7 mouse cellular contexts compared by ENCODE assay signal in genomic region chr1:134086811-134087398, GRCm38 (mm10). TPM values are rescaled to one million over a fixed set of nuclear protein-coding genes. Genes with fewer than 3 reads are reported as not detected.
DNase-seq lines count a peak whose midpoint lies in the region; ATAC-seq lines count a peak whose summit lies in the region.

No protein-coding gene starts in this region.

- H3K36me3 ChIP-seq in embryonic facial prominence, embryonic 10.5 days (replicated peaks) = no peaks in the 10 kb centered on the region
- no peaks in the 10 kb centered on the region for H3K36me3 ChIP-seq in limb, embryonic 15.5 days
- no peaks in the 10 kb centered on the region for H3K36me3 ChIP-seq in midbrain, embryonic 16.5 days (ENCODE audit: control insufficient read depth, insufficient read depth, low read length)

- peak; percentile 20; the same call in 1 of the 2 replicates for ATAC-seq in limb, embryonic 15.5 days (ENCODE audit: insufficient number of reproducible peaks, low FRiP score, low TSS enrichment, low read depth)
- no peak for ATAC-seq in midbrain, embryonic 16.5 days

- H3K27ac ChIP-seq in embryonic facial prominence, embryonic 10.5 days (replicated peaks) = peak overlapping the region; percentile 77
- peak overlapping the region; percentile 4; the same call in 1 of the 2 replicates for H3K27ac ChIP-seq in limb, embryonic 15.5 days
- H3K27ac ChIP-seq in midbrain, embryonic 16.5 days (ENCODE audit: low read length) = no peak overlapping the region

- H3K9ac ChIP-seq in limb, embryonic 15.5 days = no peak overlapping the region
- peak overlapping the region; percentile 4; the same call in 1 of the 2 replicates for H3K9ac ChIP-seq in midbrain, embryonic 16.5 days (ENCODE audit: low read depth, low read length)

- WGBS in embryonic facial prominence, embryonic 10.5 days = 51% methylated on average over 16 of the region's 16 CpGs
- WGBS in limb, embryonic 15.5 days = 48% methylated on average over 16 of the region's 16 CpGs
- WGBS in midbrain, embryonic 16.5 days = 36% methylated on average over 16 of the region's 16 CpGs

- intact Hi-C loops in heart, postnatal 10 days (cut with DNase I) = no loop called here

- no peak overlapping the region for H3K4me2 ChIP-seq in limb, embryonic 15.5 days
- H3K4me2 ChIP-seq in midbrain, embryonic 16.5 days (ENCODE audit: low read length) = no peak overlapping the region

- H3K27me3 ChIP-seq in embryonic facial prominence, embryonic 10.5 days (replicated peaks; ENCODE audit: low read depth, poor library complexity, severe bottlenecking) = peaks cover 8% of the 10 kb centered on the region; the same call in 1 of the 2 replicates
- no peaks in the 10 kb centered on the region for H3K27me3 ChIP-seq in limb, embryonic 15.5 days
- no peaks in the 10 kb centered on the region; the same call in 1 of the 2 replicates for H3K27me3 ChIP-seq in midbrain, embryonic 16.5 days (ENCODE audit: control insufficient read depth, insufficient read depth, low read depth, low read length)

- peak overlapping the region; percentile 6; the same call in 1 of the 2 replicates for H3K4me3 ChIP-seq in embryonic facial prominence, embryonic 10.5 days
- no peak overlapping the region for H3K4me3 ChIP-seq in limb, embryonic 15.5 days
- H3K4me3 ChIP-seq in midbrain, embryonic 16.5 days (ENCODE audit: low read depth, low read length) = no peak overlapping the region

- peak; percentile 76 for DNase-seq in brain, adult 2 months (ENCODE audit: low read depth, low spot score)
- no peak for DNase-seq in embryonic facial prominence, embryonic 10.5 days (ENCODE audit: low spot score)
- peak; percentile 68 to 69 for DNase-seq in heart, postnatal 10 days
- DNase-seq in urinary bladder, postnatal 25 days (ENCODE audit: low spot score) = no peak
- no peak for DNase-seq in layer of hippocampus, adult 18-20 months (ENCODE audit: low spot score in 2 of 2)

- peaks cover 31% of the 10 kb centered on the region for H3K4me1 ChIP-seq in embryonic facial prominence, embryonic 10.5 days
- H3K4me1 ChIP-seq in limb, embryonic 15.5 days = peaks cover 44% of the 10 kb centered on the region
- H3K4me1 ChIP-seq in midbrain, embryonic 16.5 days (ENCODE audit: control insufficient read depth, insufficient read depth, low read length) = peaks cover 6% of the 10 kb centered on the region; the same call in 1 of the 2 replicates

- H3K9me3 ChIP-seq in embryonic facial prominence, embryonic 10.5 days = no peaks in the 10 kb centered on the region
- H3K9me3 ChIP-seq in limb, embryonic 15.5 days = no peaks in the 10 kb centered on the region
- H3K9me3 ChIP-seq in midbrain, embryonic 16.5 days (replicated peaks; ENCODE audit: control insufficient read depth, low read length, poor library complexity, severe bottlenecking) = no peaks in the 10 kb centered on the region

RNA-seq across cellular contexts. Expression of gene Btg2, which starts 8.0 kb away (rescaled TPM):
- 32.5 and 40.4 TPM in 2 replicates for polyA plus RNA-seq in embryonic facial prominence, embryonic 10.5 days (2016; fragmentation: Nextera tagmentation; extraction: Ambion mirVana)
- 10 to 100 TPM; 30.3 to 32.9 TPM for total RNA-seq in heart, postnatal 10 days (2021)
- polyA plus RNA-seq in limb, embryonic 15.5 days (2015; fragmentation: Nextera tagmentation; extraction: Ambion mirVana) = 30.9 and 35.1 TPM in 2 replicates
- polyA plus RNA-seq in midbrain, embryonic 16.5 days (2015; fragmentation: Nextera tagmentation; extraction: Ambion mirVana) = 27.2 and 34.9 TPM in 2 replicates
- 10 to 100 TPM; 16.6 to 24.9 TPM for total RNA-seq in layer of hippocampus, adult 18-20 months (2021)

RNA-seq across cellular contexts. Expression of gene Chit1, which starts 24.1 kb away (rescaled TPM):
- polyA plus RNA-seq in embryonic facial prominence, embryonic 10.5 days (2016; fragmentation: Nextera tagmentation; extraction: Ambion mirVana) = 0.09 TPM in 1 of 2 replicates, not detected in the other
- not detected for total RNA-seq in heart, postnatal 10 days (2021)
- polyA plus RNA-seq in limb, embryonic 15.5 days (2015; fragmentation: Nextera tagmentation; extraction: Ambion mirVana) = 0.50 and 0.59 TPM in 2 replicates
- 0.21 TPM in 1 of 2 replicates, not detected in the other for polyA plus RNA-seq in midbrain, embryonic 16.5 days (2015; fragmentation: Nextera tagmentation; extraction: Ambion mirVana)
- total RNA-seq in layer of hippocampus, adult 18-20 months (2021) = under 1 TPM in 1 of 2 experiments, not detected in 1; 0.17 TPM

RNA-seq across cellular contexts. Expression of gene Fmod, which starts 49.9 kb away (rescaled TPM):
- 2.0 and 2.2 TPM in 2 replicates for polyA plus RNA-seq in embryonic facial prominence, embryonic 10.5 days (2016; fragmentation: Nextera tagmentation; extraction: Ambion mirVana)
- 10 to 100 TPM; 18.1 to 25.8 TPM for total RNA-seq in heart, postnatal 10 days (2021)
- polyA plus RNA-seq in limb, embryonic 15.5 days (2015; fragmentation: Nextera tagmentation; extraction: Ambion mirVana) = 147 and 186 TPM in 2 replicates
- polyA plus RNA-seq in midbrain, embryonic 16.5 days (2015; fragmentation: Nextera tagmentation; extraction: Ambion mirVana) = 9.8 and 15.2 TPM in 2 replicates
- total RNA-seq in layer of hippocampus, adult 18-20 months (2021) = 1 to 10 TPM; 3.9 to 5.2 TPM

Comparison
In these comparisons a context has a peak if more than half of its experiments do, and no peak if none do; other contexts are left out.
1. DNase-seq: peak in brain, adult 2 months (single experiment) and heart, postnatal 10 days (2 of 2); none in embryonic facial prominence, embryonic 10.5 days (single experiment), urinary bladder, postnatal 25 days (single experiment) and layer of hippocampus, adult 18-20 months (0 of 2).